Mouse (Mus musculus) layer of hippocampus, postnatal 14 days (tissue): Measurements from ENCODE around the gene Foxq1. TPM values are rescaled to one million over a fixed set of nuclear protein-coding genes. Genes with fewer than 3 reads are reported as not detected.

Experiments used
- DNase-seq, 2 experiments: peaks; one replicate each; pipeline ENCODE4 v3.0.0; 2021 to 2022; ENCODE audit warnings: low spot score in 2 of 2, mixed read lengths in 1 of 2
- total RNA-seq, 2 experiments: library from RNA; stranded (reverse); gene quantifications; 2 replicates each; pipeline ENCODE4 v1.2.3; 2021

Foxq1 gene
- total RNA-seq, 2 experiments from 2014 or later: 3.2 to 3.4 TPM

DNA sequence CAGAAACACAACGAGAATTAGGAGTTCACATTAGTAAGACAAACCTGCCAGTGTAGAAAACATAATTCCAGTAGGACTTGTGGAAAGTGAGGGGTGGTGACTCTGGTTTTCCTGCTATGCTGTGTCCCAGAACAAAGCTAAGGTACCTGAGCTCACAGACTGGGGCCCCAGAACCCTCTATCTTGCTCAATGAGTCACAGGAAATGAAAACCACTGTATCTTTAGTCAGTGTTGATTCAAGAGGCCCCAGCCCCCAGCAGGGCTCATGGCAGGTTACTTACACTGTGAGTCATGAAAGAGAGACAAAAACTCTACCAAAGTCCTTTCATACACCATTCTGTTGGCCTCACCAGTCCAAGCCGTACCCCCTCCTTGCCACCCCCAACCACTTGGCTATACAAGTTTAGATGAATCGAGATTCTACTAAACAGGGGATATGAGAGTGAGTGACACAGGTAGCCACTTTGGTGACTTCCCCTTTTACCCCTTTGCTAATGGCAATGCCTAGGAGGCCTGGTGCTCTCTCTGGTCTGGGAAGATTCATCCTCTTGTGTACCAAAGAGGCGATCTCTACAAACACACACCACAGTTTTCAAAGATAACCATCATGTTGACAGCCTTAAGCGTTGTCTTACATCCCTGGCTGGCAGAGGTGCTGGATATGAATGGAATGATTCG lies 11.8 kb downstream of the Foxq1 start:
- no peak for DNase-seq

DNA sequence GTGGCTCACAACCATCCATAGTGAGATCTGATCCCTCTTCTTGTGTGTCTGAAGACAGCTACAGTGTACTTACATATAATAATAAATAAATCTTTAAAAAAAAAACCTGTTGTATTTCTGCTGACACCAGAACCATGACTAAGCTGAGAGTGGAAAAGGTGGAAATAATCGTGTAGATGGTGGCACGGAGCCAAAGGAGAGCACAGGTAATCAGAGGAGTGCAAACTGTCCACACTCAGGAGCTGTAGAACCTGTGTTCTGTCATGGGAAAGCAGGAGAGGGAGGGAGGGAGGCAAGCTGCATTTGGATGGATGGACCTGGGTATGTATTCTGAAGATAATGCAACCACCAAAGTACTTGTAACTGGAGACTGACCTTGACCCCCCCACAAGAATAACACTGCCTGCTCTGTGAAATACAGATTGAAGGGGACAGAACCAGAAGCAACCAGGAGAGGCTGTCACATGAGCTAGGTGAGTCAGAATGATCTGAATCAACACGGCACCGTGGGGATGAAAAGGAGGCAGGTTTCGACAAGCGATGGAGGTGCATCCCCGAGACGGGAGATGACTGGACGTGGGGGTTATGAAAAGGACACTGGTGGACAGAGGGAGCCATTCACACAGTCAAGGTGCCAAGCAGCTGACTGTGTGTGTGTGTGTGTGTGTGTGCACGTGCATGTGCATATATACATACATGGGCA lies 17.0 kb downstream of the Foxq1 start:
- DNase-seq: no peak

DNA sequence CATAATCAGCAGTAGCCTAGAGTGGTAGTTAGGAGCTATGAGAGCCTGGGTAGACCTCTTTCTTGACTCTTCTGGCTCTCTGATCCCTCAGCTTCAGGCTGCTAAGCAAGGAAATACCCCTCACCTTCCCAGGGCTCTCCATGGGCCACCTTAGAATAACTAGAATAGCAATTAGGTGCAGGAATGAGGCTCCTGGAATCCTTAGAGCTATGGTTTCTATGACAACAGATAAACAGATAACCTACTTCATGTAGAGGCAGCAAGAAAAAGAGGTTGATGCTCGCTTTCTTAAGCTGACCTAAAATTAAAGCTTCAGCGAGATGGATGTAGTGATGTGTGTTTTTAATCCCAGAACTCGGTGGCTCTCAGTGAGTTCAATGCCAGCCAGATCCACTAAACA lies 18.7 kb downstream of the Foxq1 start:
- DNase-seq: no peak

DNA sequence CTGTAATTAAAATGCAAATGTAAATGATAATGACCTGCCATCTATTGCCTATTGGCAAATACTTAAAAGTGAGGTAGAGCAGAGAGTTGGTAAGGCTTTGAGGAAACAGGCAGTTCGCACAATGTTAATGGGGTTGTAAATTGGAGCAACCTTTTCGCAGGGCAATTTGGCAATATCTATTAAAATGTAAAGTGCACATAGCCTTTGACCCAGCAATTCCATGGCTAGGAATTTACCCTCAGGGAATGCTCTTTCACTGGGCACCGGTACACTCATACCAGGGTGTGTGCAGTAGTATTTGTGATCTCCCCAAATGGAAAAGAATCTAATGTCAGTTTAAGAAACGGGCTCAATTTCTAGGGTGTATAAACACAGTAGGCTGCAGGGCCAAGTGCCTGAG lies 20.8 kb downstream of the Foxq1 start:
- no peak for DNase-seq

DNA sequence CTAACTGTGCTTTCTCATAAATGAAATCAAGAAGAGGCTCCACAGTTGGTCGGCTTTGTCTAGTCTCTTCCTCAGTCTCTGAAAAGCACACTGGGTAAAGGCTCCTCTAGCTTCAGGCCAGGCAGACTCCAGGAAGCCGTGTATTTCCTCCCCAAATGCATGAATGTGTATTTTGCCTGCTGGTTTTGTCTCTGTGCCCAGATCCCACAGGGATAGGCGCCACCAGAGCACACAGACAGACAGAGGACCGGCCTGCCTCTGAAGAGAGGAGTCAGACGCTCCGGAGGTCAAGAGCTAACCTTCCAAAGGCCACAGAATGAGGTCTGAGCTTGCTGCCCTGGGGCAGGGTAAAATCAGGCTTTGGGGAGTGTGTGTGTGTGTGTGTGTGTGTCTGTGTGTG lies 21.6 kb downstream of the Foxq1 start:
- DNase-seq: no peak

DNA sequence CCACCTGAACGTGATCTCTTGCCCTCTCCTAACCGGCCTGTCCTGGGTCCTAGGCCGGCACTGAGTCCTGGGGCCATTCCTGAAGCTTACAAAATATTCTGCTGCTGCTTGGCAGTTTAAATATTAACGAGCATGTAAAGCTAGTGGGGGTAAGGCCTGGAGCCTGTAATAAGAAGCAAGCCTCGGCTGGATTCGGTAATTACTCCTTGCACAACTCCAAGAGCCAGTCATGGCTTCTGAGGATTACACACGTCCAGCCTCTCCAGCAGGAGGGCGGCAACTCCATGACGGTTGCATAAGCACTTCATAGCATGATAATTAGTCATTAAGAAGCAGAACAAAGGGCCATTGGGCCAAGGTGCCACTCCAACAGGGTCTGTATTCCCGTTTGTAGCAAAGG lies 22.5 kb downstream of the Foxq1 start:
- DNase-seq: no peak

DNA sequence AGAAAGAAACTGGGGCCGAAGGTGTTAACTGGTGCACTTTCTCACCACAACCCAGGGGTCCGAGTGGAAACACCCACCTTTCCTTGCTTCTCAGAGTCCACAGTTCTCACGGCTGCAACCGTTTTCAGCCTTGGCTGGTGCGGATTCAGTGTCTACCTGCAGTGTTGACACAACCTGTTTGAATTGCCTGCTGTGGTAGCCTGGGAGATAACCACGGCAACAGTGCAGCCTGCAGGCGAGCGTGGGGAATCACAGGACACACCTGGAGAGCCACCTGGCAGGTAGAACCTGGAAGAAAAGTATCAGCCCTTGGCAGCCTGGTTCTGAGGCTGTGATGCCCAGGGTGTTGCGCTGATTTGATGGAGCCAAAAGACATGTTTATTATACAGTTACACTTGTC lies 23.9 kb downstream of the Foxq1 start:
- DNase-seq: no peak

DNA sequence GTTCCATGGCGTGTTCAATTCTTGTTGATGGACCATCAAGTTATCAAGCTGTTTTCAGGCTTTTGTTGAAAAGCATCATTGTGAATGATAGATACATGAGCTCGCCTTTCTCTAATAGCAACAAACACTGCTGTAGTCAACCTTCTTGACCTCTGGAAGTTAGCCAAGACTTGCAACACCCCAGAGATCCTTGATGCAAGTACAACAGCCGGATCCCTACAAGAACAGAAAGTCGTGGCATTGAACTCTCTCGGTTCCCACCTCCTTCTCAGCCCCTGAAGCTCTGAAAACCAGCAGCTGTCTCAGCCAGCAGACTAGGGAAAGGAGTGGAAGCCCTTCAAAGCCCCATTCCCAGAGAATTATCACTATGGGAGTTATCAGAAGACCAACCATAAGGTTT lies 31.4 kb downstream of the Foxq1 start:
- DNase-seq: no peak

DNA sequence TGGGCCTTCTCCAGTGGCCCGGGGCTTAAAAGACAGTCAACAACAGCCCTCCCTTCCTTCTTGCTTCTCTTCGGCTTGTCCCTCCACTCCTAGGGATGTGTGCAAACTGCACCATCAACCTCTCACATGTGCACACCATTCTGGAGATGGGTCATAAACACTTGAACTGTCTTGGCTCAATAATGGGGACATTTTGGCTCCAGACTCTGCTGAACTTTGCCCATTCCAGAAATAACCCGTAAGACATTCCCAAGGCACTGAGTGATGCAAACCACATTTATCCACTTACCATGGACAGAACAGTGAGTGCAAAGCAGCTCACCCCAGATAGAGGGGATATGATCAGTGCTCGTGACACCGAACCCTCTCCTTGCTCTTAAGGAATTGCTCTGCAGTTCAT lies 43.6 kb downstream of the Foxq1 start:
- no peak for DNase-seq

DNA sequence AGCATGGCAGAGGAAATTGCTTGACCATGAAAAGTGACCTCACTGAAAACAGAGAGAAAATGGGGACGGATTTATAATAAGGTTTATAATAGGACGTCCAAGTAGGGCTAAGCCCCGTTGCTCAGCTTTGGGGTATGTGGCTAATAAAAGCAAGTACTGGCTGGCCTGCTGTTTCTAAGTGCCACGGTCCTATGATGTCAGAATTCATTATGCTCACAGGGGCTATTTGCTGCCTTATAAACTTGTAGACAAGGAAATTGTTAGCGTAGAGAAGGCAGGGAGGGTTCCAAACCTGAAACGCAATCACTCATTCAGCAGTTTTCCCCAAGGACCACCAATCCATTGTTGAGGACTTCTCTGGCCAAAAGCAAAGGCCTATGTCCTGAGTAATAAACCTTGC lies 48.0 kb downstream of the Foxq1 start:
- no peak for DNase-seq

Other genes starting within 250 kb of the Foxq1 start
- under 1 TPM; 0.53 to 0.62 TPM for gene A530084C06Rik, start 3.2 kb downstream of the Foxq1 start, total RNA-seq
- 1 to 10 TPM; 7.0 to 7.5 TPM for gene Foxf2, start 69.7 kb downstream of the Foxq1 start, total RNA-seq